Mouse (Mus musculus) neural tube, embryonic 15.5 days (tissue): ENCODE data around the gene Rps27l. TPM values are rescaled to one million over a fixed set of nuclear protein-coding genes. Genes with fewer than 3 reads are reported as not detected.

ENCODE experiments used
- ATAC-seq: fragments of 200-750 bp; cut with Nextera tagmentation; 2 replicates; pipeline ENCODE4 v1.8.0; 2017; ENCODE audit warnings: mild to moderate bottlenecking, moderate TSS enrichment, moderate library complexity; ENCODE audit not compliant: low FRiP score
- H3K27ac ChIP-seq: fragments of 300-500 bp; sonication (generic); replicated peaks from 2 replicates; pipeline ENCODE4 v1.5.1; 2015; ENCODE audit warnings: mild to moderate bottlenecking, inconsistent platforms
- H3K27me3 ChIP-seq: fragments of 300-500 bp; sonication (generic); replicated peaks from 2 replicates; pipeline ENCODE4 v1.6.1; 2015; ENCODE audit warnings: inconsistent platforms
- H3K36me3 ChIP-seq: fragments of 300-500 bp; sonication (generic); 2 replicates; pipeline ENCODE4 v1.6.1; 2015; ENCODE audit warnings: inconsistent platforms
- H3K4me1 ChIP-seq: fragments of 300-500 bp; sonication (generic); 2 replicates; pipeline ENCODE4 v1.6.1; 2015; ENCODE audit warnings: inconsistent platforms
- H3K4me2 ChIP-seq: fragments of 300-500 bp; sonication (generic); 2 replicates; pipeline ENCODE4 v1.6.1; 2015; ENCODE audit warnings: inconsistent platforms, mild to moderate bottlenecking, moderate library complexity
- H3K4me3 ChIP-seq: fragments of 300-500 bp; sonication (generic); replicated peaks from 2 replicates; pipeline ENCODE4 v1.5.1; 2015; ENCODE audit warnings: mild to moderate bottlenecking, inconsistent platforms
- H3K9ac ChIP-seq: fragments of 300-500 bp; sonication (generic); replicated peaks from 2 replicates; pipeline ENCODE4 v1.6.1; 2015; ENCODE audit warnings: mild to moderate bottlenecking, inconsistent platforms
- H3K9me3 ChIP-seq: fragments of 300-500 bp; sonication (generic); replicated peaks from 2 replicates; pipeline ENCODE4 v1.6.1; 2016; ENCODE audit warnings: inconsistent platforms
- WGBS: fragments of 180-500 bp; shearing (Covaris S2); methylation state at CpG from one replicate; pipeline ENCODE4 v1.1.7; 2015; ENCODE audit warnings: mixed read lengths; 5-methylcytosine and 5-hydroxymethylcytosine counted together
- polyA plus RNA-seq: library from polyadenylated mRNA; unstranded; fragments of >200 nt; fragmentation: Nextera tagmentation; extraction: Ambion mirVana; gene quantifications from 2 replicates; pipeline ENCODE4 v1.2.1, GENCODE M21; 2015

The Rps27l gene
- 234 and 310 TPM in 2 replicates for polyA plus RNA-seq

- no peaks in the 10 kb centered on the region for H3K27me3 ChIP-seq
- 0 out of 2 replicates have a peak, but pooled peaks cover 5% of the 10 kb centered on the region for H3K36me3 ChIP-seq
- H3K27ac ChIP-seq: peak within 1 kb of the TSS; percentile 96
- peak within 1 kb of the TSS; percentile 84 for H3K4me2 ChIP-seq
- H3K9me3 ChIP-seq: no peaks in the 10 kb centered on the region
- peak; percentile 98 for ATAC-seq
- peak within 1 kb of the TSS; percentile 96 for H3K4me3 ChIP-seq
- WGBS: under 1% methylated on average over 76 of the region's 77 CpGs
- H3K4me1 ChIP-seq: peaks cover 9% of the 10 kb centered on the region
- H3K9ac ChIP-seq: peak within 1 kb of the TSS; percentile 89
These were observed at the start of gene Rps27l for GRCm38 (mm10) chr9:66945647-66946641. Rps27l (plus strand) TSS chr9:66946086.

GRCm38 (mm10) chr9:66896951-66897350 is 48.9 kb upstream of the Rps27l start:
- ATAC-seq: no peak
- H3K36me3 ChIP-seq: no peaks in the 10 kb centered on the region
- WGBS: 68% methylated on average over 6 of the region's 6 CpGs

GRCm38 (mm10) chr9:66897851-66898250 is 48.0 kb upstream of the Rps27l start:
- Histone ChIP-seq H3K27me3 (no peaks in the 10 kb centered on the region), H3K4me2 (no peak overlapping the region), H3K4me1 (peaks cover 10% of the 10 kb centered on the region; the same call in 1 of the 2 replicates), H3K36me3 (no peaks in the 10 kb centered on the region), H3K4me3 (no peak overlapping the region), H3K9ac (no peak overlapping the region), H3K9me3 (no peaks in the 10 kb centered on the region), H3K27ac (no peak overlapping the region)
- ATAC-seq: no peak
- 72% methylated on average over 6 of the region's 6 CpGs for WGBS

More at GRCm38 (mm10) chr9:66896951-66897350, 48.9 kb upstream of the Rps27l start:
- Histone ChIP-seq H3K4me2 (no peak overlapping the region), H3K9me3 (no peaks in the 10 kb centered on the region), H3K27me3 (no peaks in the 10 kb centered on the region), H3K27ac (no peak overlapping the region), H3K4me1 (peaks cover 6% of the 10 kb centered on the region; the same call in 1 of the 2 replicates), H3K4me3 (no peak overlapping the region), H3K9ac (no peak overlapping the region)

- no peaks in the 10 kb centered on the region for H3K27me3 ChIP-seq
- no peak for ATAC-seq
These were observed 46.8 kb upstream of the Rps27l start for GRCm38 (mm10) chr9:66899072-66899471.

GRCm38 (mm10) chr9:66899526-66899925 is 46.4 kb upstream of the Rps27l start:
- no peak overlapping the region for H3K4me2 ChIP-seq
- H3K4me3 ChIP-seq: no peak overlapping the region
- H3K4me1 ChIP-seq: peaks cover 20% of the 10 kb centered on the region; the same call in 1 of the 2 replicates
- H3K27ac ChIP-seq: no peak overlapping the region
- H3K9ac ChIP-seq: no peak overlapping the region
- WGBS: 88% methylated on average over 4 of the region's 4 CpGs
- ATAC-seq: no peak
- no peaks in the 10 kb centered on the region for H3K27me3 ChIP-seq
- H3K36me3 ChIP-seq: no peaks in the 10 kb centered on the region
- no peaks in the 10 kb centered on the region for H3K9me3 ChIP-seq

More at GRCm38 (mm10) chr9:66899072-66899471, 46.8 kb upstream of the Rps27l start:
- no peaks in the 10 kb centered on the region for H3K9me3 ChIP-seq
- no peak overlapping the region for H3K4me2 ChIP-seq
- H3K27ac ChIP-seq: no peak overlapping the region
- H3K36me3 ChIP-seq: no peaks in the 10 kb centered on the region
- peaks cover 20% of the 10 kb centered on the region; the same call in 1 of the 2 replicates for H3K4me1 ChIP-seq
- no peak overlapping the region for H3K4me3 ChIP-seq
- WGBS: 88% methylated on average over 2 of the region's 2 CpGs
- H3K9ac ChIP-seq: no peak overlapping the region

GRCm38 (mm10) chr9:66905990-66906389 is 39.9 kb upstream of the Rps27l start:
- no peak for ATAC-seq
- Histone ChIP-seq H3K4me3 (no peak overlapping the region), H3K9ac (no peak overlapping the region), H3K4me2 (no peak overlapping the region), H3K9me3 (no peaks in the 10 kb centered on the region), H3K27me3 (no peaks in the 10 kb centered on the region), H3K4me1 (peaks cover 33% of the 10 kb centered on the region), H3K27ac (no peak overlapping the region), H3K36me3 (no peaks in the 10 kb centered on the region)
- 77% methylated on average over 9 of the region's 9 CpGs for WGBS

- WGBS: 92% methylated on average over 8 of the region's 8 CpGs
- peaks cover 42% of the 10 kb centered on the region for H3K4me1 ChIP-seq
- H3K4me3 ChIP-seq: no peak overlapping the region
- H3K9ac ChIP-seq: no peak overlapping the region
- H3K27ac ChIP-seq: no peak overlapping the region
- no peaks in the 10 kb centered on the region for H3K9me3 ChIP-seq
- ATAC-seq: no peak
- H3K4me2 ChIP-seq: no peak overlapping the region
- no peaks in the 10 kb centered on the region for H3K27me3 ChIP-seq
- H3K36me3 ChIP-seq: no peaks in the 10 kb centered on the region
These were observed 38.8 kb upstream of the Rps27l start for GRCm38 (mm10) chr9:66907126-66907525.

- Histone ChIP-seq H3K27ac (0 out of 2 replicates have a peak overlapping the region, but pooled peaks have one; percentile 41), H3K27me3 (no peaks in the 10 kb centered on the region), H3K4me2 (no peak overlapping the region), H3K36me3 (no peaks in the 10 kb centered on the region), H3K9ac (no peak overlapping the region), H3K4me3 (no peak overlapping the region), H3K4me1 (peaks cover 44% of the 10 kb centered on the region), H3K9me3 (no peaks in the 10 kb centered on the region)
- ATAC-seq: no peak
- WGBS: 89% methylated on average over 5 of the region's 5 CpGs
These were observed 38.0 kb upstream of the Rps27l start for GRCm38 (mm10) chr9:66907746-66908397.

GRCm38 (mm10) chr9:66909922-66910321 is 36.0 kb upstream of the Rps27l start:
- 87% methylated on average over 7 of the region's 7 CpGs for WGBS
- no peak overlapping the region for H3K27ac ChIP-seq
- H3K9me3 ChIP-seq: no peaks in the 10 kb centered on the region
- peaks cover 48% of the 10 kb centered on the region for H3K4me1 ChIP-seq
- no peak for ATAC-seq
- no peak overlapping the region for H3K4me2 ChIP-seq
- no peaks in the 10 kb centered on the region for H3K27me3 ChIP-seq
- H3K9ac ChIP-seq: no peak overlapping the region
- H3K36me3 ChIP-seq: no peaks in the 10 kb centered on the region
- no peak overlapping the region for H3K4me3 ChIP-seq

GRCm38 (mm10) chr9:66910677-66911076 is 35.2 kb upstream of the Rps27l start:
- 98% methylated on average over 5 of the region's 5 CpGs for WGBS
- no peak overlapping the region for H3K4me3 ChIP-seq
- H3K9me3 ChIP-seq: no peaks in the 10 kb centered on the region
- H3K4me1 ChIP-seq: peaks cover 51% of the 10 kb centered on the region
- no peaks in the 10 kb centered on the region for H3K36me3 ChIP-seq
- no peak overlapping the region for H3K4me2 ChIP-seq
- H3K9ac ChIP-seq: no peak overlapping the region
- no peak for ATAC-seq
- H3K27ac ChIP-seq: no peak overlapping the region
- H3K27me3 ChIP-seq: no peaks in the 10 kb centered on the region

- ATAC-seq: peak; percentile 46; the same call in 1 of the 2 replicates
- no peak overlapping the region for H3K4me2 ChIP-seq
- no peak overlapping the region for H3K4me3 ChIP-seq
- H3K9me3 ChIP-seq: no peaks in the 10 kb centered on the region
- H3K27me3 ChIP-seq: no peaks in the 10 kb centered on the region
- peaks cover 56% of the 10 kb centered on the region for H3K4me1 ChIP-seq
- no peaks in the 10 kb centered on the region for H3K36me3 ChIP-seq
- peak overlapping the region; percentile 56 for H3K27ac ChIP-seq
- H3K9ac ChIP-seq: no peak overlapping the region
These were observed 33.6 kb upstream of the Rps27l start for GRCm38 (mm10) chr9:66912304-66912703.
